Mouse (Mus musculus) c-Kit-positive CD71-positive TER-119-negative erythroid progenitor cells, embryonic 14.5 days (primary cell): ENCODE data around the gene Fam222a.

Source experiments
- DNase-seq: peaks from one replicate; pipeline ENCODE4 v3.0.0-alpha.2; 2013; ENCODE audit warnings: low read depth

Fam222a gene

GRCm38 (mm10) chr5:114657426-114657825 is 89.6 kb downstream of the Fam222a start:
- no peak for DNase-seq

GRCm38 (mm10) chr5:114658255-114658654 is 90.4 kb downstream of the Fam222a start, which contains the start of gene Trpv4:
Gene Trpv4, minus strand, starts transcription at chr5:114658421.
- DNase-seq = no peak

GRCm38 (mm10) chr5:114661029-114661428 is 93.2 kb downstream of the Fam222a start:
- DNase-seq = no peak
